Comparison of ENCODE assay signal across 16 mouse cellular contexts in the genomic region with DNA sequence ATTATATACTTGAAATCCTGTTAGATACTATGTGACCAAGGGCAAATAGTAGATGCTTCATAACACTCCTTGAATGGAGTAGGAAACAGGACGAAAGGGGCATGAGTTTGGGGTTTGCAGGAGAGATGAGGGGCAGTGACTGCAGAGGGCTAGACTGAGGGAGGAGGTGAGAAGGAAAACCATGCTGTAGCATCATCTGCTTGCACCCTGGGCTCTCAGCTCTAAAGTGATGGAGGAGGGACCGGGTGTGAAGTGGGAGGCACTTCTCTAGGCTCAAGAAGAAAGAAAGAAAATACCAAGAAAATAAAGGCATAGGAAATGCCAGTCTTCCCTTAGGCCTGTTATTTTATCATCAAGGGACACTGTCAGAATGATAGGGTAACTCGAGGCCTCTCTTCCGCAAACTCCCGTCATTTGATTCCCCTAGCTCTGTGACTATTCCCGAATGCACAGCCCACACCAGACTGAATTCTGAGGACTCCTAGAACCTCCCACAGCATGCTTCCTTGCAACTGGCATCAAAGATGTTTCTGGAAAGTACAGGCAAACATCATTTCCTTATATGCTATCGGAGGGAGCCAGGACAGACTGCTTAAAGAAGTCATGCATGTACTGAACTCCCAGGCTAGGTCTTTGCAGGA. TPM values are rescaled to one million over a fixed set of nuclear protein-coding genes. Genes with fewer than 3 reads are reported as not detected.
A peak's percentile ranks its signal among the peaks of the same experiment; 100 is the strongest.
DNase-seq lines count a peak whose midpoint lies in the region; ATAC-seq lines count a peak whose summit lies in the region.
"Had no signal": no experiment of that assay in that cellular context is flagged by ENCODE, and none has a peak within 500 bp of the region (broad histone marks: within the 10 kb centered on the region; RNA-seq: fewer than 3 reads in every experiment).

No protein-coding gene starts in this region.

- no peaks in the 10 kb centered on the region for H3K36me3 ChIP-seq in kidney, embryonic 16.5 days (ENCODE audit: insufficient read depth, low read length)
- H3K36me3 ChIP-seq: embryonic facial prominence, embryonic 10.5 days; hindbrain, embryonic 15.5 days had no signal

- no peak overlapping the region for H3K27ac ChIP-seq in kidney, embryonic 16.5 days (ENCODE audit: low read length)
- H3K27ac ChIP-seq: embryonic facial prominence, embryonic 10.5 days; forebrain, embryonic 13.5 days; hindbrain, embryonic 15.5 days had no signal

- 56% methylated on average over 7 of the region's 7 CpGs for WGBS in kidney, embryonic 16.5 days

- peak; percentile 69; the same call in 1 of the 2 replicates for ATAC-seq in kidney, embryonic 16.5 days (ENCODE audit: low FRiP score, low TSS enrichment)
- ATAC-seq: forebrain, embryonic 13.5 days; forebrain, postnatal 0 days had no signal

- no peak overlapping the region for H3K4me3 ChIP-seq in kidney, embryonic 16.5 days (ENCODE audit: low read length)
- H3K4me3 ChIP-seq: embryonic facial prominence, embryonic 10.5 days; forebrain, embryonic 13.5 days; heart, embryonic 12.5 days; hindbrain, embryonic 15.5 days had no signal

- no peak overlapping the region for H3K4me2 ChIP-seq in kidney, embryonic 16.5 days (replicated peaks; ENCODE audit: low read depth, low read length)
- H3K4me2 ChIP-seq: forebrain, embryonic 13.5 days; heart, embryonic 12.5 days; hindbrain, embryonic 15.5 days had no signal

- no peaks in the 10 kb centered on the region for H3K4me1 ChIP-seq in kidney, embryonic 16.5 days (ENCODE audit: insufficient read depth, low read length)
- H3K4me1 ChIP-seq: embryonic facial prominence, embryonic 10.5 days; forebrain, embryonic 13.5 days; hindbrain, embryonic 15.5 days had no signal

- H3K9me3 ChIP-seq in kidney, embryonic 16.5 days (ENCODE audit: low read length), result no peaks in the 10 kb centered on the region
- H3K9me3 ChIP-seq: embryonic facial prominence, embryonic 10.5 days; forebrain, embryonic 13.5 days; heart, embryonic 12.5 days; hindbrain, embryonic 15.5 days had no signal

- H3K9ac ChIP-seq in kidney, embryonic 16.5 days (replicated peaks; ENCODE audit: low read length), result no peak overlapping the region
- H3K9ac ChIP-seq: forebrain, embryonic 13.5 days; forebrain, postnatal 0 days; heart, embryonic 12.5 days; hindbrain, embryonic 15.5 days had no signal

- peak; percentile 6 to 39 for DNase-seq in frontal cortex, adult 2 months (ENCODE audit: extremely low spot score in 1 of 2, low spot score in 1 of 2)
- no peak for DNase-seq in frontal cortex, postnatal 14 days (ENCODE audit: low spot score in 2 of 2)
- DNase-seq in kidney, postnatal 14 days, result no peak
- DNase-seq in brain, adult 2 months (ENCODE audit: low read depth, low spot score), result peak; percentile 69
- DNase-seq in telencephalon, adult 2 months (ENCODE audit: low read depth, low spot score), result peak; percentile 36
- DNase-seq: adrenal gland, adult 2 months; adrenal gland, postnatal 25 days; cerebellum, adult 2 months; forebrain, postnatal 0 days; gastrocnemius, postnatal 14 days; heart, postnatal 36 days had no signal

- H3K27me3 ChIP-seq in kidney, embryonic 16.5 days (ENCODE audit: insufficient read depth, low read length), result no peaks in the 10 kb centered on the region
- H3K27me3 ChIP-seq: forebrain, embryonic 13.5 days; heart, embryonic 12.5 days; hindbrain, embryonic 15.5 days had no signal

RNA-seq across cellular contexts. Expression of a gene that starts 32.7 kb away (rescaled TPM):
- 17.9 and 19.8 TPM in 2 replicates for polyA plus RNA-seq in frontal cortex, adult 2 months (2012; rRNA removed)
- polyA plus RNA-seq in kidney, embryonic 16.5 days (2015; fragmentation: Nextera tagmentation; extraction: Ambion mirVana), result 1.2 and 1.4 TPM in 2 replicates

RNA-seq across cellular contexts. Expression of a gene that starts 56.1 kb away (rescaled TPM):
- polyA plus RNA-seq in frontal cortex, adult 2 months (2012; rRNA removed), result 38.6 and 40.7 TPM in 2 replicates
- polyA plus RNA-seq in kidney, embryonic 16.5 days (2015; fragmentation: Nextera tagmentation; extraction: Ambion mirVana), result 21.5 and 23.5 TPM in 2 replicates

Comparison
In these comparisons a context has a peak if more than half of its experiments do, and no peak if none do; other contexts are left out.
1. DNase-seq: peak in frontal cortex, adult 2 months (2 of 2), brain, adult 2 months (single experiment) and telencephalon, adult 2 months (single experiment); none in frontal cortex, postnatal 14 days (0 of 2) and kidney, postnatal 14 days (single experiment).